Mouse (Mus musculus): ENCODE measurements around the gene Actl11. TPM values are rescaled to one million over a fixed set of nuclear protein-coding genes. Genes with fewer than 3 reads are reported as not detected.

Actl11 gene
- polyA plus RNA-seq, 1 experiment from 2014 or later, result not detected

- no peaks in the 10 kb centered on the region for H3K9me3 ChIP-seq
- H3K27me3 ChIP-seq (replicated peaks; ENCODE audit: low read depth, poor library complexity, severe bottlenecking), result no peaks in the 10 kb centered on the region
- WGBS, result 93% methylated on average over 7 of the region's 7 CpGs
- H3K27ac ChIP-seq (replicated peaks), result no peak overlapping the region
- peaks cover 99% of the 10 kb centered on the region for H3K36me3 ChIP-seq (replicated peaks)
- no peak overlapping the region for H3K4me3 ChIP-seq
- H3K4me1 ChIP-seq, result 0 out of 2 replicates have a peak, but pooled peaks cover 3% of the 10 kb centered on the region
- no peak for DNase-seq (ENCODE audit: low spot score)
These were observed 40.3 kb downstream of the Actl11 start for GRCm38 (mm10) chr9:107968531-107968930.

- no peak for DNase-seq (ENCODE audit: low spot score)
- H3K9me3 ChIP-seq, result no peaks in the 10 kb centered on the region
- no peak overlapping the region for H3K27ac ChIP-seq (replicated peaks)
- peaks cover 3% of the 10 kb centered on the region for H3K4me1 ChIP-seq
- peaks cover 82% of the 10 kb centered on the region for H3K36me3 ChIP-seq (replicated peaks)
- H3K27me3 ChIP-seq (replicated peaks; ENCODE audit: low read depth, poor library complexity, severe bottlenecking), result no peaks in the 10 kb centered on the region
- 91% methylated on average over 5 of the region's 5 CpGs for WGBS
- no peak overlapping the region for H3K4me3 ChIP-seq
These were observed 42.0 kb downstream of the Actl11 start for GRCm38 (mm10) chr9:107970311-107970710.

- WGBS, result 79% methylated on average over 8 of the region's 8 CpGs
- no peaks in the 10 kb centered on the region for H3K27me3 ChIP-seq (replicated peaks; ENCODE audit: low read depth, poor library complexity, severe bottlenecking)
- no peak for DNase-seq (ENCODE audit: low spot score)
- no peak overlapping the region for H3K4me3 ChIP-seq
- peaks cover 9% of the 10 kb centered on the region for H3K4me1 ChIP-seq
- no peaks in the 10 kb centered on the region for H3K9me3 ChIP-seq
- peaks cover 66% of the 10 kb centered on the region for H3K36me3 ChIP-seq (replicated peaks)
- no peak overlapping the region; the same call in 1 of the 2 replicates for H3K27ac ChIP-seq (replicated peaks)
These were observed 43.6 kb downstream of the Actl11 start for GRCm38 (mm10) chr9:107971690-107972541.

GRCm38 (mm10) chr9:107974491-107975171, 46.4 kb downstream of the Actl11 start:
- Histone ChIP-seq H3K27me3 (replicated peaks; ENCODE audit: low read depth, poor library complexity, severe bottlenecking) (no peaks in the 10 kb centered on the region), H3K36me3 (replicated peaks) (peaks cover 40% of the 10 kb centered on the region), H3K4me1 (peaks cover 26% of the 10 kb centered on the region), H3K9me3 (no peaks in the 10 kb centered on the region), H3K4me3 (no peak overlapping the region), H3K27ac (replicated peaks) (peak overlapping the region; percentile 35)
- no peak for DNase-seq (ENCODE audit: low spot score)
- WGBS, result 82% methylated on average over 10 of the region's 10 CpGs

DNA sequence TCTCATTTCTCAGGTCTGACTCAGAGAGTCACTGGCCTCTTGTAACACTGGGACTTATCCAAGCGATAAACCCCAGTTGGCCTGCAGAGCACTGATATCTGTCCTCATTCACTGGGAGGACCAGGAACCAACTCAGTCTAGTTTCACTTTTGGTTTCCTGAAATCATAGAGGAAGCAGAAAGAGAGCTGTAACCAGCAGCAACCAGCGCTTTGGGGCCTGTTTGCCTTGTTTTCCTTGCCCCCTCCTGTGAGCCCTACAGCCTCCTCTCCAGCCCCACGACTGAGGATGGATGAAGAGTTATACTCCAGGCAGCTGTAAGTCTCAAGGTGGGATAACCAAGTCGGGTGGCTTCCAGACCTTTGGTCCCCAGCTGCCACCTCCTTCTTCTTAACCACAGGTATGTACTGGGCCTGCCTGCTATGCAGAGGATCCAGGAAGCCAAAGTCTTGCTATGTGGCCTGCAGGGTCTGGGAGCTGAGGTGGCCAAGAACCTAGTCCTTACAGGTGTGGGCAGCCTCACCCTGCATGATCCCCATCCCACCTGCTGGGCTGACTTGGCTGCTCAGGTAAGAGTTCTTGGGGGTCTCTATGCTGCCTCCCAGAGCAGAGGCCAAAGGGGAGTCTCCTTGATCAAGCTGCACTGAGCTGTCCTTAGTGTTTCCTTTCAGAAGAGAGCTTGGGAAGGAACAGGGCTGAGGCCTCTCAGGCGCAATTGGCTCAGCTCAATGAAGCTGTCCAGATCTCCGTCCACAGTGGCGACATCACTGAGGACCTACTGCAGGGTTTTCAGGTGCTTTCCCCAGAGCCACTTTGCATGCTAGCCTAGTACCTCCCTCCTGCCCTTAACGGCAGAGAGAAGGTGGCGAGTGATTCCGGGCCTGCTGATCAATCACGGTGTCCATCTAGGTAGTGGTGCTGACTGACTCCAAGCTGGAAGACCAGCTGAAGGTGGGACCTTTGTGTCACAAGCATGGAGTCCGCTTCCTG, 47.4 kb downstream of the Actl11 start, which contains the start of gene Uba7:
TSS of gene Uba7 (plus strand) at position 107 of the 988 bp plus-strand sequence.
- H3K4me1 ChIP-seq, result peaks cover 36% of the 10 kb centered on the region
- H3K9me3 ChIP-seq, result no peaks in the 10 kb centered on the region
- peak within 1 kb of the TSS; percentile 34; the same call in 1 of the 2 replicates for H3K4me3 ChIP-seq
- H3K27ac ChIP-seq (replicated peaks), result peak within 1 kb of the TSS; percentile 95
- no peak for DNase-seq (ENCODE audit: low spot score)
- H3K36me3 ChIP-seq (replicated peaks), result peaks cover 29% of the 10 kb centered on the region
- WGBS, result 73% methylated on average over 12 of the region's 12 CpGs
- H3K27me3 ChIP-seq (replicated peaks; ENCODE audit: low read depth, poor library complexity, severe bottlenecking), result no peaks in the 10 kb centered on the region

GRCm38 (mm10) chr9:107978815-107979214, 50.5 kb downstream of the Actl11 start:
- 93% methylated on average over 12 of the region's 12 CpGs for WGBS
- Histone ChIP-seq H3K9me3 (no peaks in the 10 kb centered on the region), H3K4me3 (no peak overlapping the region)

More at GRCm38 (mm10) chr9:107978815-107979214, 50.5 kb downstream of the Actl11 start:
- peaks cover 65% of the 10 kb centered on the region for H3K4me1 ChIP-seq
- peak overlapping the region; percentile 95 for H3K27ac ChIP-seq (replicated peaks)
- H3K27me3 ChIP-seq (replicated peaks; ENCODE audit: low read depth, poor library complexity, severe bottlenecking), result 0 out of 2 replicates have a peak, but pooled peaks cover 2% of the 10 kb centered on the region
- no peak for DNase-seq (ENCODE audit: low spot score)
- no peaks in the 10 kb centered on the region; the same call in 1 of the 2 replicates for H3K36me3 ChIP-seq (replicated peaks)

Other genes with a start within 250 kb of the Actl11 start
- 3.4 and 4.3 TPM in 2 replicates for gene Gnat1, start 248.8 kb upstream of the Actl11 start, polyA plus RNA-seq (2016; fragmentation: Nextera tagmentation; extraction: Ambion mirVana)
- 13.2 and 21.4 TPM in 2 replicates for gene Sema3f, start 218.0 kb upstream of the Actl11 start, polyA plus RNA-seq (2016; fragmentation: Nextera tagmentation; extraction: Ambion mirVana)
- gene Rbm5, start 157.5 kb upstream of the Actl11 start, polyA plus RNA-seq (2016; fragmentation: Nextera tagmentation; extraction: Ambion mirVana), result 200 and 206 TPM in 2 replicates
- gene Rbm6, start 55.2 kb upstream of the Actl11 start, polyA plus RNA-seq (2016; fragmentation: Nextera tagmentation; extraction: Ambion mirVana), result 114 and 116 TPM in 2 replicates
- gene Mon1a, start 40.3 kb upstream of the Actl11 start, polyA plus RNA-seq (2016; fragmentation: Nextera tagmentation; extraction: Ambion mirVana), result 12.2 and 12.7 TPM in 2 replicates
- gene Mst1r, start 21.6 kb upstream of the Actl11 start, polyA plus RNA-seq (2016; fragmentation: Nextera tagmentation; extraction: Ambion mirVana), result 0.65 and 1.1 TPM in 2 replicates
- gene Camkv, start 7.2 kb downstream of the Actl11 start, polyA plus RNA-seq (2016; fragmentation: Nextera tagmentation; extraction: Ambion mirVana), result 7.6 and 7.9 TPM in 2 replicates
- 38.8 and 41.5 TPM in 2 replicates for gene Traip, start 21.7 kb downstream of the Actl11 start, polyA plus RNA-seq (2016; fragmentation: Nextera tagmentation; extraction: Ambion mirVana)
- gene Uba7, start 47.0 kb downstream of the Actl11 start, polyA plus RNA-seq (2016; fragmentation: Nextera tagmentation; extraction: Ambion mirVana), result 10.3 and 11.9 TPM in 2 replicates
- gene Gm20661, start 54.6 kb downstream of the Actl11 start, polyA plus RNA-seq (2016; fragmentation: Nextera tagmentation; extraction: Ambion mirVana), result 2.9 and 4.4 TPM in 2 replicates
- 99.3 and 112 TPM in 2 replicates for gene Inka1, start 57.4 kb downstream of the Actl11 start, polyA plus RNA-seq (2016; fragmentation: Nextera tagmentation; extraction: Ambion mirVana)
- 4.6 and 6.5 TPM in 2 replicates for gene Cdhr4, start 64.0 kb downstream of the Actl11 start, polyA plus RNA-seq (2016; fragmentation: Nextera tagmentation; extraction: Ambion mirVana)
- 0.41 and 0.52 TPM in 2 replicates for gene Gm20662, start 67.9 kb downstream of the Actl11 start, polyA plus RNA-seq (2016; fragmentation: Nextera tagmentation; extraction: Ambion mirVana)
- 57.1 and 57.3 TPM in 2 replicates for gene Ip6k1, start 74.0 kb downstream of the Actl11 start, polyA plus RNA-seq (2016; fragmentation: Nextera tagmentation; extraction: Ambion mirVana)
- 23.3 and 26.1 TPM in 2 replicates for gene Gmppb, start 120.8 kb downstream of the Actl11 start, polyA plus RNA-seq (2016; fragmentation: Nextera tagmentation; extraction: Ambion mirVana)
- gene Amigo3, start 124.7 kb downstream of the Actl11 start, polyA plus RNA-seq (2016; fragmentation: Nextera tagmentation; extraction: Ambion mirVana), result 2.7 and 2.8 TPM in 2 replicates
- 0.43 and 0.69 TPM in 2 replicates for gene Mst1, start 152.0 kb downstream of the Actl11 start, polyA plus RNA-seq (2016; fragmentation: Nextera tagmentation; extraction: Ambion mirVana)
- 32.7 and 34.1 TPM in 2 replicates for gene Rnf123, start 154.9 kb downstream of the Actl11 start, polyA plus RNA-seq (2016; fragmentation: Nextera tagmentation; extraction: Ambion mirVana)
- gene Apeh, start 166.1 kb downstream of the Actl11 start, polyA plus RNA-seq (2016; fragmentation: Nextera tagmentation; extraction: Ambion mirVana), result 68.3 and 72.8 TPM in 2 replicates

All from embryonic facial prominence, embryonic 10.5 days (tissue).